ENCODE assay signal across 11 mouse cellular contexts in the genomic region with DNA sequence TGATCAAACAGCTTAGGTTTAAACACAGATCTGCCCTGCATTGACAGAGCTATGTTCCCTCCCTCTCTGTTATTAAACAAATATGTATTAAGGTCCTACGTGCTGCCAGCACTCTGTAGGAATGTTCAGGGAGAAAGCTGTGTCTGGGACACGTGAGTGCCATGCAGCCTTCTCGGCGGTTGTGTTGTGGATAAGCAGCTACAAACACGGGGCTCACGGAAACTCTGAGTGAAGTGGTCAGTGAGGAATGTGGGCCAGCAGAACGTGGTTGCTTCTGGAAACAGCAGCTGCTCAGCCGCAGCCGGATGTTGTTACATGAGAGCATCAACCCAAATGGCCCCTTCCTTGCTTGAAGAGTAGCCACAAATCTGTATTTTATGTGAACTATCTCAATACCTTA.
A peak's percentile ranks its signal among the peaks of the same experiment; 100 is the strongest.
DNase-seq lines count a peak whose midpoint lies in the region; ATAC-seq lines count a peak whose summit lies in the region.
"Had no signal": no experiment of that assay in that cellular context is flagged by ENCODE, and none has a peak within 500 bp of the region (broad histone marks: within the 10 kb centered on the region; RNA-seq: fewer than 3 reads in every experiment).

No protein-coding gene starts in this region.

- H3K36me3 ChIP-seq in kidney, embryonic 16.5 days (ENCODE audit: insufficient read depth, low read length): no peaks in the 10 kb centered on the region
- H3K36me3 ChIP-seq in heart, embryonic 13.5 days: no peaks in the 10 kb centered on the region
- H3K36me3 ChIP-seq in lung, embryonic 15.5 days: no peaks in the 10 kb centered on the region
- H3K36me3 ChIP-seq: neural tube, embryonic 13.5 days had no signal

- no peak overlapping the region for H3K27ac ChIP-seq in kidney, embryonic 16.5 days (ENCODE audit: low read length)
- peak overlapping the region; percentile 77 for H3K27ac ChIP-seq in heart, embryonic 13.5 days (replicated peaks)
- peak overlapping the region; percentile 76 for H3K27ac ChIP-seq in lung, embryonic 15.5 days
- H3K27ac ChIP-seq: layer of hippocampus, adult 2 months; neural tube, embryonic 13.5 days had no signal

- no peak overlapping the region for H3K4me2 ChIP-seq in kidney, embryonic 16.5 days (replicated peaks; ENCODE audit: low read depth, low read length)
- peak overlapping the region; percentile 36 for H3K4me2 ChIP-seq in heart, embryonic 13.5 days
- H3K4me2 ChIP-seq in lung, embryonic 15.5 days: peak overlapping the region; percentile 22; the same call in 1 of the 2 replicates
- H3K4me2 ChIP-seq: neural tube, embryonic 13.5 days had no signal

- H3K4me1 ChIP-seq in kidney, embryonic 16.5 days (ENCODE audit: insufficient read depth, low read length): no peaks in the 10 kb centered on the region
- H3K4me1 ChIP-seq in heart, embryonic 13.5 days: peaks cover 49% of the 10 kb centered on the region
- H3K4me1 ChIP-seq in lung, embryonic 15.5 days: peaks cover 38% of the 10 kb centered on the region

- no peaks in the 10 kb centered on the region for H3K27me3 ChIP-seq in kidney, embryonic 16.5 days (ENCODE audit: insufficient read depth, low read length)
- H3K27me3 ChIP-seq in heart, embryonic 13.5 days (replicated peaks): no peaks in the 10 kb centered on the region
- H3K27me3 ChIP-seq in lung, embryonic 15.5 days: no peaks in the 10 kb centered on the region
- H3K27me3 ChIP-seq: neural tube, embryonic 13.5 days had no signal

- DNase-seq in kidney, adult 8-10 months: no peak
- DNase-seq in thymus, postnatal 10 days (ENCODE audit: low spot score in 2 of 2): peak; percentile 19 to 35
- no peak for DNase-seq in testis, postnatal 10 days (ENCODE audit: low spot score)
- DNase-seq: cerebellum, adult 11 months had no signal

- H3K9me3 ChIP-seq in kidney, embryonic 16.5 days (ENCODE audit: low read length): no peaks in the 10 kb centered on the region
- H3K9me3 ChIP-seq in heart, embryonic 13.5 days: no peaks in the 10 kb centered on the region
- H3K9me3 ChIP-seq in lung, embryonic 15.5 days: no peaks in the 10 kb centered on the region
- H3K9me3 ChIP-seq: neural tube, embryonic 13.5 days had no signal

- 43% methylated on average over 9 of the region's 9 CpGs for WGBS in kidney, embryonic 16.5 days
- WGBS in heart, embryonic 13.5 days: 5% methylated on average over 9 of the region's 9 CpGs
- 4% methylated on average over 9 of the region's 9 CpGs for WGBS in lung, embryonic 15.5 days

- no peak overlapping the region for H3K9ac ChIP-seq in kidney, embryonic 16.5 days (replicated peaks; ENCODE audit: low read length)
- peak overlapping the region; percentile 24; the same call in 1 of the 2 replicates for H3K9ac ChIP-seq in heart, embryonic 13.5 days
- H3K9ac ChIP-seq in lung, embryonic 15.5 days: no peak overlapping the region
- H3K9ac ChIP-seq: neural tube, embryonic 13.5 days had no signal

- H3K4me3 ChIP-seq in kidney, embryonic 16.5 days (ENCODE audit: low read length): no peak overlapping the region
- no peak overlapping the region for H3K4me3 ChIP-seq in heart, embryonic 13.5 days
- no peak overlapping the region for H3K4me3 ChIP-seq in lung, embryonic 15.5 days
- H3K4me3 ChIP-seq: layer of hippocampus, adult 2 months; neural tube, embryonic 13.5 days had no signal

- ATAC-seq in kidney, embryonic 16.5 days (ENCODE audit: low FRiP score, low TSS enrichment): 0 out of 2 replicates have a peak, but pooled peaks have one; percentile 19
- no peak for ATAC-seq in heart, embryonic 13.5 days (ENCODE audit: extremely low read depth, insufficient number of reproducible peaks, low FRiP score, low TSS enrichment)
- ATAC-seq in lung, embryonic 15.5 days (ENCODE audit: borderline replicate concordance, extremely low read depth, low FRiP score, low TSS enrichment): peak; percentile 80
- ATAC-seq in erythroblast, adult 5-6 weeks (replicated peaks; ENCODE audit: low FRiP score, poor library complexity, severe bottlenecking): no peak
- no peak; the same call in 1 of the 2 replicates for ATAC-seq in megakaryocyte-erythroid progenitor cell, adult 5-6 weeks (replicated peaks; ENCODE audit: low FRiP score, low TSS enrichment, poor library complexity, severe bottlenecking)

Comparison
In these comparisons a context has a peak if more than half of its experiments do, and no peak if none do; other contexts are left out.
1. ATAC-seq: peak in kidney, embryonic 16.5 days (single experiment) and lung, embryonic 15.5 days (single experiment); none in heart, embryonic 13.5 days (single experiment), erythroblast, adult 5-6 weeks (single experiment) and megakaryocyte-erythroid progenitor cell, adult 5-6 weeks (single experiment).
2. DNase-seq: peak in thymus, postnatal 10 days (2 of 2); none in kidney, adult 8-10 months (0 of 2) and testis, postnatal 10 days (single experiment).